Mouse (Mus musculus) small intestine, adult 2 months (tissue): ENCODE measurements at regions not wholly inside any gene's neighbourhood (a gene's known extent, or its start where the extent isn't known, plus 50 kb on each side); places are given as distances from the start of the nearest gene placed in this dataset.

Experiments used
- CTCF ChIP-seq: fragments of 200-500 bp; IDR thresholded peaks from 2 replicates; pipeline ENCODE4 v1.5.1; 2012; ENCODE audit warnings: low read depth, mild to moderate bottlenecking, control low read depth, inconsistent platforms, low read length, moderate library complexity, mixed read lengths; ENCODE audit not compliant: insufficient replicate concordance, insufficient read length; ENCODE audit errors: extremely low read depth
- POLR2A ChIP-seq: fragments of 200-500 bp; IDR thresholded peaks from 2 replicates; pipeline ENCODE4 v1.6.1; 2012; ENCODE audit warnings: low read depth, mild to moderate bottlenecking, control low read depth, inconsistent platforms, low read length, moderate library complexity

GRCm38 (mm10) chrX:13357973-13358372, 77.2 kb downstream of the Ddx3x start:
- TF ChIP-seq POLR2A (no peak), CTCF (no peak)
